Mouse (Mus musculus) gastrocnemius, postnatal 25 days (tissue): ENCODE data around the gene Plpp3. TPM values are rescaled to one million over a fixed set of nuclear protein-coding genes. Genes with fewer than 3 reads are reported as not detected.

Source experiments
- DNase-seq: peaks from one replicate; pipeline ENCODE4 v3.0.0; 2022
- total RNA-seq, 2 experiments: library from RNA; stranded (reverse); gene quantifications; 1 replicate in 1 of 2; 2 replicates in 1 of 2; pipeline ENCODE4 v1.2.3; 2021

Gene Plpp3
- total RNA-seq, 2 experiments from 2014 or later: 43.7 to 50.2 TPM

GRCm38 (mm10) chr4:105158169-105158555 lies 1.0 kb downstream of the Plpp3 start:
- peak; percentile 77 for DNase-seq

- peak; percentile 45 for DNase-seq
Measured at GRCm38 (mm10) chr4:105158651-105159530, 1.7 kb downstream of the Plpp3 start.

- DNase-seq: no peak
Measured at GRCm38 (mm10) chr4:105159531-105159870, 2.4 kb downstream of the Plpp3 start.

- DNase-seq: no peak
Measured at GRCm38 (mm10) chr4:105160470-105160869, 3.3 kb downstream of the Plpp3 start.

- no peak for DNase-seq
Measured at GRCm38 (mm10) chr4:105162014-105162413, 4.9 kb downstream of the Plpp3 start.

- DNase-seq: no peak
Measured at GRCm38 (mm10) chr4:105162676-105163075, 5.5 kb downstream of the Plpp3 start.

GRCm38 (mm10) chr4:105163981-105164411 lies 6.8 kb downstream of the Plpp3 start:
- DNase-seq: no peak

- DNase-seq: no peak
Measured at GRCm38 (mm10) chr4:105164952-105165351, 7.8 kb downstream of the Plpp3 start.

- DNase-seq: no peak
Measured at GRCm38 (mm10) chr4:105169093-105169571, 12.0 kb downstream of the Plpp3 start.

GRCm38 (mm10) chr4:105169826-105170810 lies 13.0 kb downstream of the Plpp3 start:
- DNase-seq: no peak

GRCm38 (mm10) chr4:105170811-105171401 lies 13.8 kb downstream of the Plpp3 start:
- DNase-seq: no peak

- no peak for DNase-seq
Measured at GRCm38 (mm10) chr4:105171432-105171831, 14.3 kb downstream of the Plpp3 start.

GRCm38 (mm10) chr4:105174778-105175177 lies 17.6 kb downstream of the Plpp3 start:
- DNase-seq: no peak

- DNase-seq: no peak
Measured at GRCm38 (mm10) chr4:105175255-105176035, 18.3 kb downstream of the Plpp3 start.

- no peak for DNase-seq
Measured at GRCm38 (mm10) chr4:105181014-105181658, 24.0 kb downstream of the Plpp3 start.

GRCm38 (mm10) chr4:105181659-105182167 lies 24.6 kb downstream of the Plpp3 start:
- no peak for DNase-seq

GRCm38 (mm10) chr4:105182249-105182648 lies 25.1 kb downstream of the Plpp3 start:
- no peak for DNase-seq

GRCm38 (mm10) chr4:105184490-105184889 lies 27.3 kb downstream of the Plpp3 start:
- DNase-seq: no peak

GRCm38 (mm10) chr4:105184924-105185323 lies 27.8 kb downstream of the Plpp3 start:
- DNase-seq: no peak

- no peak for DNase-seq
Measured at GRCm38 (mm10) chr4:105186654-105187053, 29.5 kb downstream of the Plpp3 start.

GRCm38 (mm10) chr4:105187873-105188272 lies 30.7 kb downstream of the Plpp3 start:
- no peak for DNase-seq
